Mouse (Mus musculus) WW6 (cell line): Measurements from ENCODE around the gene Stx4a.
"Not testable (repeated sequence)": the region's sequence is repeated elsewhere in the genome, so short reads cannot be mapped to it uniquely, and the experiment has no call there.

ENCODE experiments used
- DNase-seq: peaks from one replicate; pipeline ENCODE4 v3.0.0-alpha.2; 2013; ENCODE audit warnings: low read depth, low spot score

Gene Stx4a

GRCm38 (mm10) chr7:127867641-127868040, 43.5 kb downstream of the Stx4a start:
- DNase-seq = peak; percentile 28

GRCm38 (mm10) chr7:127869149-127869810, 45.2 kb downstream of the Stx4a start:
- DNase-seq = no peak

GRCm38 (mm10) chr7:127870136-127870821, 46.2 kb downstream of the Stx4a start:
- DNase-seq = no peak

- DNase-seq = no peak
Observed at GRCm38 (mm10) chr7:127874812-127875626, 50.9 kb downstream of the Stx4a start.

- peak; percentile 52 for DNase-seq
Observed at GRCm38 (mm10) chr7:127875627-127876001, 51.5 kb downstream of the Stx4a start.

GRCm38 (mm10) chr7:127876041-127876466, 52.0 kb downstream of the Stx4a start, which contains the start of gene Zfp646:
Zfp646 (plus strand) TSS chr7:127876221.
- peak; percentile 63 for DNase-seq

- DNase-seq = peak; percentile 86
Observed at GRCm38 (mm10) chr7:127876467-127877348, 52.6 kb downstream of the Stx4a start, which contains the start of gene Zfp668. Zfp668 (minus strand) TSS chr7:127876828.

GRCm38 (mm10) chr7:127879301-127879700, 55.2 kb downstream of the Stx4a start:
- DNase-seq = no peak

GRCm38 (mm10) chr7:127880431-127880830, 56.3 kb downstream of the Stx4a start:
- no peak for DNase-seq

GRCm38 (mm10) chr7:127885951-127886350, 61.9 kb downstream of the Stx4a start:
- DNase-seq = no peak

- no peak for DNase-seq
Observed at GRCm38 (mm10) chr7:127886551-127886950, 62.5 kb downstream of the Stx4a start.

GRCm38 (mm10) chr7:127887191-127887590, 63.1 kb downstream of the Stx4a start:
- DNase-seq = no peak

- no peak for DNase-seq
Observed at GRCm38 (mm10) chr7:127887781-127888180, 63.7 kb downstream of the Stx4a start.

- no peak for DNase-seq
Observed at GRCm38 (mm10) chr7:127888821-127889220, 64.7 kb downstream of the Stx4a start.

- no peak for DNase-seq
Observed at GRCm38 (mm10) chr7:127890798-127891197, 66.7 kb downstream of the Stx4a start, which contains the start of gene Prss53. Prss53 (minus strand) TSS chr7:127890970.

- no peak for DNase-seq
Observed at GRCm38 (mm10) chr7:127894480-127894879, 70.4 kb downstream of the Stx4a start.

- peak; percentile 87 for DNase-seq
Observed at GRCm38 (mm10) chr7:127895442-127895841, 71.3 kb downstream of the Stx4a start, which contains the start of the genes Gm21974 and Vkorc1. Gm21974 (minus strand) TSS chr7:127895454. Vkorc1 (minus strand) TSS chr7:127895617.

- DNase-seq = not testable (repeated sequence)
Observed at GRCm38 (mm10) chr7:127895891-127896290, 71.8 kb downstream of the Stx4a start.

- DNase-seq = peak; percentile 60
Observed at GRCm38 (mm10) chr7:127896384-127896783, 72.3 kb downstream of the Stx4a start.

GRCm38 (mm10) chr7:127897542-127897941, 73.4 kb downstream of the Stx4a start:
- DNase-seq = no peak
